Mouse (Mus musculus): ENCODE data around the gene Prpf19. TPM values are rescaled to one million over a fixed set of nuclear protein-coding genes. Genes with fewer than 3 reads are reported as not detected.

Gene Prpf19
- polyA plus RNA-seq, 1 experiment from 2014 or later: 20.3 TPM

DNA sequence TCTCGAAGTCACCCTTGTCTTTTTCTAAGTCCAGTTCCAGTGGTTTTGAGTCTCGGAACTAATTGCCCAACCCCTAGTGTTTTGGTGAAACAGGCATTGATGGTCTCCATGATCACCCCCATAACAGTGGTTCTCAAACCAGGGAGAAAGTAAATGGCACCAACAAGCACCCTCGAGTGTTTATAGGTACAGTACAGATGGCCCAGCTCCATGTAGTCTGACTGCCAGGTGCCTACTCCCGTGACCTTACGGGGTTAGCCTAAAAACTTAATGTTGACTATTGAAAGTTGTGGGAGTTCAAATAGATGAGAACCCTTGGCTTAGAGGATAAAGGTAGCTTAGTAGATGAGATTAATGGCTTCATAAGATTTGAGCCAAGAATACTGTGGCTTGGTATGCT lies 6.0 kb downstream of the Prpf19 start:
- no peak overlapping the region for H3K9ac ChIP-seq (ENCODE audit: low read depth, low read length)
- H3K4me1 ChIP-seq (replicated peaks; ENCODE audit: control insufficient read depth, insufficient read depth, low read length): peaks cover 10% of the 10 kb centered on the region; the same call in 1 of the 2 replicates
- no peak overlapping the region for H3K27ac ChIP-seq (ENCODE audit: low read depth, low read length)
- ATAC-seq: no peak
- H3K27me3 ChIP-seq (replicated peaks; ENCODE audit: control insufficient read depth, insufficient read depth, low read length): no peaks in the 10 kb centered on the region
- TF ChIP-seq CTCF (IDR thresholded peaks at IDR 0.05; ENCODE audit: low read depth): no peak
- WGBS: 90% methylated on average over 5 of the region's 5 CpGs
- peaks cover 74% of the 10 kb centered on the region for H3K36me3 ChIP-seq (ENCODE audit: control insufficient read depth, insufficient read depth)
- H3K9me3 ChIP-seq (ENCODE audit: control insufficient read depth): no peaks in the 10 kb centered on the region
- no peak overlapping the region for H3K4me3 ChIP-seq (ENCODE audit: low read depth, low read length)
- no peak overlapping the region for H3K4me2 ChIP-seq (replicated peaks; ENCODE audit: low read depth)

DNA sequence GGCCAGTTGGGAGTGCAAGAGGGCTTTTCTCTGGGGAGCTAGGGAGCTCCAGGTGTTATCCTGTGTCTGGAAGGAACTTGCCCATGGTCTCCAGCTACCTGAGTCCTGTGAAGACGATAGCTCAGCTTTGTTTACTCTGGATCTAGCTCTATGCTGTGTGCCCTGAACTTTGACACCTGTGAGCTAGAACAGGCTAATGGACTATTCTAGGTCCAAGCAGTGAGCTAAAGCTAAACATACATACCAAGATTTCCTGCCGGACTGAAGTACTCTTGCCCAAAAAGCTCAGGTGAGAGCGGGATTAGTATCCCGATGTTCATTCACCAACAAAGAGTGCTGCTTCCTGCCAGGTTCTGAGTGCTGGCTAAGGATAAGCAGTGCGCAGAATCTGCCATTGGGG lies 9.5 kb downstream of the Prpf19 start:
- peaks cover 4% of the 10 kb centered on the region; the same call in 1 of the 2 replicates for H3K4me1 ChIP-seq (replicated peaks; ENCODE audit: control insufficient read depth, insufficient read depth, low read length)
- WGBS: 62% methylated on average over 5 of the region's 5 CpGs
- H3K4me2 ChIP-seq (replicated peaks; ENCODE audit: low read depth): no peak overlapping the region
- peak overlapping the region; percentile 28; the same call in 1 of the 2 replicates for H3K27ac ChIP-seq (ENCODE audit: low read depth, low read length)
- no peak for TF ChIP-seq CTCF (IDR thresholded peaks at IDR 0.05; ENCODE audit: low read depth)
- no peak overlapping the region for H3K4me3 ChIP-seq (ENCODE audit: low read depth, low read length)
- H3K9ac ChIP-seq (ENCODE audit: low read depth, low read length): no peak overlapping the region
- H3K27me3 ChIP-seq (replicated peaks; ENCODE audit: control insufficient read depth, insufficient read depth, low read length): no peaks in the 10 kb centered on the region
- H3K9me3 ChIP-seq (ENCODE audit: control insufficient read depth): no peaks in the 10 kb centered on the region
- peaks cover 56% of the 10 kb centered on the region for H3K36me3 ChIP-seq (ENCODE audit: control insufficient read depth, insufficient read depth)
- no peak for ATAC-seq

DNA sequence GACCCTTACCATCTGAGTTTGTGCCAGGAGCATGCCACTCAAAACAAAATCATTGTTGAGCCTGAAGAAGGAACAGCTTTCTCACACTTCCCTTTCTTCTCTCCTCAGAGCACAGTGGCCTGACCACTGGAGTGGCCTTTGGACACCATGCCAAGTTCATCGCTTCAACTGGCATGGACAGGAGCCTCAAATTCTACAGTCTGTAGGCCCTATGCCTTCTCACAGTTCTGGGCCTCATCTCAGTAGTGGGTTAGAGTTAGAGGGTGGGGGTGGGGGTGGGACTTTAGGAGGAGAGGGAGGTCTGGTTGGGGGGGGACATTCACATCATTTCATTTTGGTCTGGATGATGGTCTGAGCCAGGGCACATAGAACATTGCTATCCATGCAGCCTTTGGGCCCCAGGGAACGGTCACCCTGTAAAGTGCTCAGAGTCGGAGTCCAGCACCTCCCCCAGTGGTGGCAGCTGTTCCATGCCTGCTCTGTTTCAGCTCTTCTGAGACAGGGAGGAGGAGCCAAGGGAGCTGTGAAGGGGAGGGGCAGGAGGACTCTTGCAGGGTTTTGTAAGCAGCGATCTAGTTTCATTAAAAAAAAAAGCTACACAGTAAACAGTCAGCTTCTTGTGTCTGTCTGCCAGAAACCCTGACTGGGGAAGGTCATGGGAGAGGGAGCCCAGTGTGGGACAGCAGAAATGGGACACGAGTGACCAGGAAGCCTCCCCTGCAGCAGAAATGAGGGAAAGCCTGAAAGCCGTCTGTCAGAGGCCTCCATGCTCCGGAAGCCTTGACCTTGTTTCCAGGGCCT lies 10.1 kb downstream of the Prpf19 start:
- peak; percentile 40 for TF ChIP-seq CTCF (IDR thresholded peaks at IDR 0.05; ENCODE audit: low read depth)
- no peak overlapping the region for H3K4me2 ChIP-seq (replicated peaks; ENCODE audit: low read depth)
- no peak overlapping the region for H3K9ac ChIP-seq (ENCODE audit: low read depth, low read length)

DNA sequence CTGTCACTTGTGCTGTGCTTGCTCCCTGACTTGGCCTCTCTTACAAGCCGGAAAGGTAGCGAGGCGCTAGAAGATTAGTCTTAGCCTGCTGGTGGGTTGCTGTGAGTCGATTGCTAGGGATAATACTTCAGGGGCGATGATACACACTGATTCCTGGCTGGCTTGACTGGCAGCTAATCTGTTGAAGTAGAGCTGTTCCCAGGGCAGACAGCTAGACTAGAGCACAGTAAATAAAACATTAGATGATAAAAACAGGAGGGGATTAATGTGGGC lies 10.6 kb downstream of the Prpf19 start:
- Histone ChIP-seq H3K27me3 (replicated peaks; ENCODE audit: control insufficient read depth, insufficient read depth, low read length) (no peaks in the 10 kb centered on the region), H3K36me3 (ENCODE audit: control insufficient read depth, insufficient read depth) (peaks cover 46% of the 10 kb centered on the region), H3K4me2 (replicated peaks; ENCODE audit: low read depth) (no peak overlapping the region), H3K9me3 (ENCODE audit: control insufficient read depth) (no peaks in the 10 kb centered on the region), H3K4me3 (ENCODE audit: low read depth, low read length) (no peak overlapping the region), H3K4me1 (replicated peaks; ENCODE audit: control insufficient read depth, insufficient read depth, low read length) (peaks cover 4% of the 10 kb centered on the region; the same call in 1 of the 2 replicates), H3K27ac (ENCODE audit: low read depth, low read length) (peak overlapping the region; percentile 61), H3K9ac (ENCODE audit: low read depth, low read length) (no peak overlapping the region)
- WGBS: 57% methylated on average over 5 of the region's 5 CpGs
- ATAC-seq: no peak
- no peak for TF ChIP-seq CTCF (IDR thresholded peaks at IDR 0.05; ENCODE audit: low read depth)

More for the DNA sequence above, 10.1 kb downstream of the Prpf19 start:
- 32% methylated on average over 7 of the region's 7 CpGs for WGBS
- Histone ChIP-seq H3K9me3 (ENCODE audit: control insufficient read depth) (no peaks in the 10 kb centered on the region), H3K4me1 (replicated peaks; ENCODE audit: control insufficient read depth, insufficient read depth, low read length) (peaks cover 4% of the 10 kb centered on the region; the same call in 1 of the 2 replicates), H3K4me3 (ENCODE audit: low read depth, low read length) (no peak overlapping the region), H3K36me3 (ENCODE audit: control insufficient read depth, insufficient read depth) (peaks cover 51% of the 10 kb centered on the region), H3K27ac (ENCODE audit: low read depth, low read length) (peak overlapping the region; percentile 61), H3K27me3 (replicated peaks; ENCODE audit: control insufficient read depth, insufficient read depth, low read length) (no peaks in the 10 kb centered on the region)
- peak; percentile 57 for ATAC-seq

DNA sequence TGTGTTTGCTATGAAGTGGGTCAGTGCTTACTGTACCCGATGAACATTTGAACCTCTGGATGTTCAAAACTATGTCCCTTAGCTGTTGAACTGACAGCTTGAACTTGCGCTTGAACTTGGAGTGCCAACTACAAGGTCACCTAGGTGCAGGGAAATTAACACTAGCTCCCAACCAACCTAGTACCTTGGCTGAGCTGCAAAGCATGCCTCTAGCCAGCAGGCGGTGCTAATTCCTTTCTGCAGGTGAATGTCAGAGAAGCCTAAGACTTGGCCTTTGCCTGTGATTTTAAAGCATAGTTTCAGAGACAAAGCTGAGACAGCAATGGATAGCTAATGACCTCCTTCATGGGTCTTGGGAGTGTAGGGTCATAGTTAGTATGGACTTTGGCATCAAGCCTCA lies 12.9 kb downstream of the Prpf19 start:
- Histone ChIP-seq H3K27me3 (replicated peaks; ENCODE audit: control insufficient read depth, insufficient read depth, low read length) (no peaks in the 10 kb centered on the region), H3K4me3 (ENCODE audit: low read depth, low read length) (no peak overlapping the region), H3K9me3 (ENCODE audit: control insufficient read depth) (no peaks in the 10 kb centered on the region), H3K4me1 (replicated peaks; ENCODE audit: control insufficient read depth, insufficient read depth, low read length) (peaks cover 4% of the 10 kb centered on the region; the same call in 1 of the 2 replicates), H3K4me2 (replicated peaks; ENCODE audit: low read depth) (no peak overlapping the region), H3K36me3 (ENCODE audit: control insufficient read depth, insufficient read depth) (peaks cover 24% of the 10 kb centered on the region), H3K27ac (ENCODE audit: low read depth, low read length) (no peak overlapping the region), H3K9ac (ENCODE audit: low read depth, low read length) (no peak overlapping the region)
- peak; percentile 94 for TF ChIP-seq CTCF (IDR thresholded peaks at IDR 0.05; ENCODE audit: low read depth)
- WGBS: 51% methylated on average over 3 of the region's 3 CpGs
- peak; percentile 40; the same call in 1 of the 2 replicates for ATAC-seq

DNA sequence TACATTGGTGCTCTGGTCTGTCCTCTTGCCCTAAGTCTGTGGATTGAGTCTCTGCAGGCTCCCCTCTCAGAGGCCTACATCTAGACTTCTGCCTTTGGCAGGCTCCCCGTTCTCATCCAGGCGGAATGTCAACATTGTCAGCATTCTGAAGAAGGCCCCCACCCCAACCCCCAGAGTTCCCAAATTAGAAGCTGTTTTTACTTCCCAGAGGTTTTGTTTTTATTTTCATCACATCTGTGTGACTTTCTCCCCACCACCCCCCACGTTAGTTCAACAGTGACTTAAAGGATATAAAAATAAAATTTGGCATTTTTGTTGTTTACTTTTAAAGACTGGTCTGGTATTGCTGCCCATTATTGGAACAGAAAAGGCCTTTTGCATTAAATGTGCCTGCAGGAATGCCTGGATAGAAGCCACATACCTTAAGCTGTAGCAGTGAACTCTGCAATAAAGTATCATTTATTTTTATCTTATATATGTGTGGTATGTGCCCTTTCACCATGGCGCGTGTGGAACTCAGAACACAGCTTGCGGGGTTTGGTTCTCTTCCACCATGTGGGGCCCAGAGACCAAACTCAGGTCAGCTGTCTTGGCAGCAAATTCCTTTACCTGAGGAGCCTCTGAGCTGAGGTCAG lies 14.2 kb downstream of the Prpf19 start:
- Histone ChIP-seq H3K27ac (ENCODE audit: low read depth, low read length) (peak overlapping the region; percentile 64), H3K27me3 (replicated peaks; ENCODE audit: control insufficient read depth, insufficient read depth, low read length) (no peaks in the 10 kb centered on the region), H3K4me2 (replicated peaks; ENCODE audit: low read depth) (no peak overlapping the region), H3K9me3 (ENCODE audit: control insufficient read depth) (no peaks in the 10 kb centered on the region), H3K4me1 (replicated peaks; ENCODE audit: control insufficient read depth, insufficient read depth, low read length) (peaks cover 4% of the 10 kb centered on the region; the same call in 1 of the 2 replicates), H3K4me3 (ENCODE audit: low read depth, low read length) (no peak overlapping the region), H3K9ac (ENCODE audit: low read depth, low read length) (no peak overlapping the region), H3K36me3 (ENCODE audit: control insufficient read depth, insufficient read depth) (peaks cover 10% of the 10 kb centered on the region; the same call in 1 of the 2 replicates)
- 58% methylated on average over 6 of the region's 6 CpGs for WGBS
- ATAC-seq: no peak
- no peak for TF ChIP-seq CTCF (IDR thresholded peaks at IDR 0.05; ENCODE audit: low read depth)

All from intestine, postnatal 0 days (tissue).